Mouse (Mus musculus) heart, embryonic 15.5 days (tissue): Measurements from ENCODE around the gene Lrrc3b. TPM values are rescaled to one million over a fixed set of nuclear protein-coding genes. Genes with fewer than 3 reads are reported as not detected.

ENCODE experiments used
- ATAC-seq: fragments of 200-750 bp; cut with Nextera tagmentation; replicated peaks from 2 replicates; pipeline ENCODE4 v1.8.0; 2017; ENCODE audit warnings: low read depth, moderate TSS enrichment; ENCODE audit not compliant: insufficient number of reproducible peaks, insufficient read depth, low FRiP score
- H3K27ac ChIP-seq: fragments of 300-500 bp; sonication (generic); 2 replicates; pipeline ENCODE4 v1.5.1; 2015; ENCODE audit warnings: mild to moderate bottlenecking, inconsistent platforms
- H3K27me3 ChIP-seq: fragments of 300-500 bp; sonication (generic); 2 replicates; pipeline ENCODE4 v1.6.1; 2015; ENCODE audit warnings: inconsistent platforms
- H3K36me3 ChIP-seq: fragments of 300-500 bp; sonication (generic); 2 replicates; pipeline ENCODE4 v1.6.1; 2015; ENCODE audit warnings: mild to moderate bottlenecking, inconsistent platforms
- H3K4me1 ChIP-seq: fragments of 300-500 bp; sonication (generic); replicated peaks from 2 replicates; pipeline ENCODE4 v1.6.1; 2015; ENCODE audit warnings: inconsistent platforms
- H3K4me2 ChIP-seq: fragments of 300-500 bp; sonication (generic); 2 replicates; pipeline ENCODE4 v1.6.1; 2015; ENCODE audit warnings: inconsistent platforms, mild to moderate bottlenecking, moderate library complexity
- H3K4me3 ChIP-seq: fragments of 300-500 bp; sonication (generic); 2 replicates; pipeline ENCODE4 v1.5.1; 2015; ENCODE audit warnings: mild to moderate bottlenecking, inconsistent platforms
- H3K9ac ChIP-seq: fragments of 300-500 bp; sonication (generic); 2 replicates; pipeline ENCODE4 v1.6.1; 2015; ENCODE audit warnings: mild to moderate bottlenecking, inconsistent platforms
- H3K9me3 ChIP-seq: fragments of 300-500 bp; sonication (generic); replicated peaks from 2 replicates; pipeline ENCODE4 v1.6.1; 2016; ENCODE audit warnings: inconsistent platforms
- WGBS: fragments of 180-500 bp; shearing (Covaris S2); methylation state at CpG from one replicate; pipeline ENCODE4 v1.1.7; 2015; ENCODE audit warnings: mixed read lengths; 5-methylcytosine and 5-hydroxymethylcytosine counted together
- polyA plus RNA-seq: library from polyadenylated mRNA; unstranded; fragments of >200 nt; fragmentation: Nextera tagmentation; extraction: Ambion mirVana; gene quantifications from 2 replicates; pipeline ENCODE4 v1.2.1, GENCODE M21; 2015

The Lrrc3b gene
- 9.4 and 9.9 TPM in 2 replicates for polyA plus RNA-seq

- peak within 1 kb of the TSS; percentile 78 for H3K27ac ChIP-seq
- ATAC-seq: peak; percentile 89
Measured at GRCm38 (mm10) chr14:15438485-15439157, at the start of gene Lrrc3b. Lrrc3b (minus strand) TSS chr14:15438987.

GRCm38 (mm10) chr14:15477668-15478067 is 38.9 kb upstream of the Lrrc3b start:
- H3K4me3 ChIP-seq: no peak overlapping the region
- H3K9ac ChIP-seq: no peak overlapping the region
- peak overlapping the region; percentile 62 for H3K27ac ChIP-seq
- H3K27me3 ChIP-seq: no peaks in the 10 kb centered on the region
- H3K4me2 ChIP-seq: no peak overlapping the region
- no peaks in the 10 kb centered on the region for H3K9me3 ChIP-seq
- peaks cover 6% of the 10 kb centered on the region for H3K4me1 ChIP-seq
- 0 out of 2 replicates have a peak, but pooled peaks have one; percentile 62 for ATAC-seq
- no peaks in the 10 kb centered on the region for H3K36me3 ChIP-seq

More at GRCm38 (mm10) chr14:15438485-15439157, at the start of gene Lrrc3b:
- H3K27me3 ChIP-seq: no peaks in the 10 kb centered on the region
- peak within 1 kb of the TSS; percentile 50 for H3K9ac ChIP-seq
- under 1% methylated on average over 51 of the region's 51 CpGs for WGBS
- no peaks in the 10 kb centered on the region for H3K36me3 ChIP-seq
- peaks cover 17% of the 10 kb centered on the region for H3K4me1 ChIP-seq
- H3K4me2 ChIP-seq: peak within 1 kb of the TSS; percentile 91
- H3K9me3 ChIP-seq: no peaks in the 10 kb centered on the region
- peak within 1 kb of the TSS; percentile 65 for H3K4me3 ChIP-seq

- Histone ChIP-seq H3K4me2 (peak overlapping the region; percentile 91), H3K4me1 (peaks cover 14% of the 10 kb centered on the region), H3K9me3 (no peaks in the 10 kb centered on the region), H3K27ac (peak overlapping the region; percentile 78), H3K27me3 (no peaks in the 10 kb centered on the region), H3K36me3 (no peaks in the 10 kb centered on the region), H3K9ac (peak overlapping the region; percentile 50), H3K4me3 (peak overlapping the region; percentile 65)
- no peak for ATAC-seq
- 1% methylated on average over 11 of the region's 11 CpGs for WGBS
Measured at GRCm38 (mm10) chr14:15438096-15438484, 697 bp downstream of the Lrrc3b start.

GRCm38 (mm10) chr14:15437501-15437941 is 1.3 kb downstream of the Lrrc3b start:
- H3K9me3 ChIP-seq: no peaks in the 10 kb centered on the region
- no peaks in the 10 kb centered on the region for H3K36me3 ChIP-seq
- 3% methylated on average over 15 of the region's 15 CpGs for WGBS
- no peaks in the 10 kb centered on the region for H3K27me3 ChIP-seq
- ATAC-seq: no peak
- peak overlapping the region; percentile 65 for H3K4me3 ChIP-seq
- H3K4me1 ChIP-seq: peaks cover 15% of the 10 kb centered on the region
- H3K27ac ChIP-seq: peak overlapping the region; percentile 78
- peak overlapping the region; percentile 50 for H3K9ac ChIP-seq
- peak overlapping the region; percentile 91 for H3K4me2 ChIP-seq

- Histone ChIP-seq H3K9me3 (no peaks in the 10 kb centered on the region), H3K36me3 (no peaks in the 10 kb centered on the region), H3K27me3 (no peaks in the 10 kb centered on the region), H3K4me2 (peak overlapping the region; percentile 91), H3K4me1 (peaks cover 20% of the 10 kb centered on the region), H3K4me3 (peak overlapping the region; percentile 65), H3K27ac (0 out of 2 replicates have a peak overlapping the region, but pooled peaks have one; percentile 78), H3K9ac (no peak overlapping the region)
- no peak for ATAC-seq
- 40% methylated on average over 4 of the region's 4 CpGs for WGBS
Measured at GRCm38 (mm10) chr14:15437046-15437445, 1.7 kb downstream of the Lrrc3b start.

GRCm38 (mm10) chr14:15436586-15436985 is 2.2 kb downstream of the Lrrc3b start:
- Histone ChIP-seq H3K27me3 (no peaks in the 10 kb centered on the region), H3K4me3 (peak overlapping the region; percentile 65; the same call in 1 of the 2 replicates), H3K27ac (no peak overlapping the region), H3K9ac (no peak overlapping the region), H3K36me3 (no peaks in the 10 kb centered on the region), H3K4me2 (peak overlapping the region; percentile 91), H3K9me3 (no peaks in the 10 kb centered on the region), H3K4me1 (peaks cover 22% of the 10 kb centered on the region)
- no peak for ATAC-seq
- WGBS: 83% methylated on average over 4 of the region's 4 CpGs

- no peak overlapping the region for H3K4me2 ChIP-seq
- ATAC-seq: no peak
- no peaks in the 10 kb centered on the region for H3K9me3 ChIP-seq
- WGBS: 3% methylated on average over 1 of the region's 1 CpGs
- H3K4me1 ChIP-seq: peaks cover 9% of the 10 kb centered on the region; the same call in 1 of the 2 replicates
- H3K36me3 ChIP-seq: no peaks in the 10 kb centered on the region
- no peak overlapping the region for H3K9ac ChIP-seq
- peak overlapping the region; percentile 37 for H3K27ac ChIP-seq
- no peak overlapping the region for H3K4me3 ChIP-seq
- H3K27me3 ChIP-seq: no peaks in the 10 kb centered on the region
Measured at GRCm38 (mm10) chr14:15432396-15432795, 6.4 kb downstream of the Lrrc3b start.

- 78% methylated on average over 1 of the region's 1 CpGs for WGBS
- Histone ChIP-seq H3K27me3 (no peaks in the 10 kb centered on the region), H3K9ac (no peak overlapping the region), H3K36me3 (no peaks in the 10 kb centered on the region), H3K4me3 (no peak overlapping the region), H3K4me1 (no peaks in the 10 kb centered on the region), H3K9me3 (no peaks in the 10 kb centered on the region), H3K4me2 (no peak overlapping the region), H3K27ac (no peak overlapping the region)
- no peak for ATAC-seq
Measured at GRCm38 (mm10) chr14:15421624-15422023, 17.2 kb downstream of the Lrrc3b start.

- Histone ChIP-seq H3K4me3 (no peak overlapping the region), H3K4me2 (no peak overlapping the region), H3K36me3 (no peaks in the 10 kb centered on the region), H3K9ac (no peak overlapping the region), H3K27ac (no peak overlapping the region), H3K27me3 (no peaks in the 10 kb centered on the region), H3K4me1 (no peaks in the 10 kb centered on the region), H3K9me3 (no peaks in the 10 kb centered on the region)
- 64% methylated on average over 8 of the region's 8 CpGs for WGBS
- no peak for ATAC-seq
Measured at GRCm38 (mm10) chr14:15410686-15411534, 27.9 kb downstream of the Lrrc3b start.

- H3K9me3 ChIP-seq: no peaks in the 10 kb centered on the region
- no peaks in the 10 kb centered on the region for H3K4me1 ChIP-seq
- H3K4me2 ChIP-seq: no peak overlapping the region
- WGBS: 52% methylated on average over 2 of the region's 2 CpGs
- H3K27ac ChIP-seq: no peak overlapping the region
- no peak for ATAC-seq
- H3K36me3 ChIP-seq: no peaks in the 10 kb centered on the region
- H3K9ac ChIP-seq: no peak overlapping the region
- H3K27me3 ChIP-seq: no peaks in the 10 kb centered on the region
- no peak overlapping the region for H3K4me3 ChIP-seq
Measured at GRCm38 (mm10) chr14:15385536-15385935, 53.3 kb downstream of the Lrrc3b start.

GRCm38 (mm10) chr14:15384972-15385371 is 53.8 kb downstream of the Lrrc3b start:
- H3K4me1 ChIP-seq: no peaks in the 10 kb centered on the region

More at GRCm38 (mm10) chr14:15384972-15385371, 53.8 kb downstream of the Lrrc3b start:
- H3K4me3 ChIP-seq: no peak overlapping the region
- H3K9me3 ChIP-seq: no peaks in the 10 kb centered on the region
- no peaks in the 10 kb centered on the region for H3K36me3 ChIP-seq
- no peaks in the 10 kb centered on the region for H3K27me3 ChIP-seq
- H3K27ac ChIP-seq: no peak overlapping the region
- 76% methylated on average over 2 of the region's 2 CpGs for WGBS
- no peak overlapping the region for H3K9ac ChIP-seq
- no peak overlapping the region for H3K4me2 ChIP-seq
- ATAC-seq: no peak
